Mouse (Mus musculus): ENCODE results near the gene Ccdc91. TPM values are rescaled to one million over a fixed set of nuclear protein-coding genes. Genes with fewer than 3 reads are reported as not detected.

The Ccdc91 gene
- polyA plus RNA-seq, 1 experiment from 2014 or later, result 31.4 TPM

- Histone ChIP-seq H3K4me1 (no peaks in the 10 kb centered on the region), H3K27ac (no peak overlapping the region), H3K9me3 (replicated peaks) (no peaks in the 10 kb centered on the region), H3K9ac (no peak overlapping the region), H3K4me2 (no peak overlapping the region), H3K4me3 (no peak overlapping the region), H3K27me3 (no peaks in the 10 kb centered on the region), H3K36me3 (ENCODE audit: poor library complexity, severe bottlenecking) (peaks cover 7% of the 10 kb centered on the region)
- WGBS, result 90% methylated on average over 2 of the region's 2 CpGs
- ATAC-seq, result no peak
These were observed 34.9 kb downstream of the Ccdc91 start for GRCm38 (mm10) chr6:147510516-147510915.

GRCm38 (mm10) chr6:147517909-147518308 is 42.3 kb downstream of the Ccdc91 start:
- H3K4me2 ChIP-seq, result no peak overlapping the region
- H3K4me1 ChIP-seq, result no peaks in the 10 kb centered on the region
- H3K4me3 ChIP-seq, result no peak overlapping the region
- no peaks in the 10 kb centered on the region for H3K27me3 ChIP-seq
- no peak for ATAC-seq
- peaks cover 7% of the 10 kb centered on the region for H3K36me3 ChIP-seq (ENCODE audit: poor library complexity, severe bottlenecking)
- no peak overlapping the region for H3K27ac ChIP-seq
- H3K9me3 ChIP-seq (replicated peaks), result no peaks in the 10 kb centered on the region
- WGBS, result 69% methylated on average over 8 of the region's 8 CpGs
- H3K9ac ChIP-seq, result no peak overlapping the region

GRCm38 (mm10) chr6:147525236-147525635 is 49.6 kb downstream of the Ccdc91 start:
- no peak for ATAC-seq
- H3K4me2 ChIP-seq, result no peak overlapping the region

GRCm38 (mm10) chr6:147534971-147535370 is 59.3 kb downstream of the Ccdc91 start:
- no peak overlapping the region for H3K4me3 ChIP-seq
- ATAC-seq, result no peak

More at GRCm38 (mm10) chr6:147525236-147525635, 49.6 kb downstream of the Ccdc91 start:
- no peak overlapping the region for H3K4me3 ChIP-seq
- H3K9ac ChIP-seq, result no peak overlapping the region
- no peak overlapping the region for H3K27ac ChIP-seq
- no peaks in the 10 kb centered on the region for H3K4me1 ChIP-seq
- no peaks in the 10 kb centered on the region for H3K36me3 ChIP-seq (ENCODE audit: poor library complexity, severe bottlenecking)
- H3K9me3 ChIP-seq (replicated peaks), result no peaks in the 10 kb centered on the region
- H3K27me3 ChIP-seq, result no peaks in the 10 kb centered on the region

GRCm38 (mm10) chr6:147538236-147538635 is 62.6 kb downstream of the Ccdc91 start:
- no peak overlapping the region for H3K4me2 ChIP-seq
- no peaks in the 10 kb centered on the region for H3K4me1 ChIP-seq
- 0 out of 2 replicates have a peak, but pooled peaks cover 10% of the 10 kb centered on the region for H3K36me3 ChIP-seq (ENCODE audit: poor library complexity, severe bottlenecking)
- no peak overlapping the region for H3K9ac ChIP-seq
- H3K9me3 ChIP-seq (replicated peaks), result no peaks in the 10 kb centered on the region
- H3K4me3 ChIP-seq, result no peak overlapping the region
- H3K27me3 ChIP-seq, result no peaks in the 10 kb centered on the region
- H3K27ac ChIP-seq, result no peak overlapping the region
- ATAC-seq, result no peak
- WGBS, result 95% methylated on average over 5 of the region's 5 CpGs

More at GRCm38 (mm10) chr6:147534971-147535370, 59.3 kb downstream of the Ccdc91 start:
- WGBS, result 96% methylated on average over 5 of the region's 5 CpGs
- Histone ChIP-seq H3K36me3 (ENCODE audit: poor library complexity, severe bottlenecking) (0 out of 2 replicates have a peak, but pooled peaks cover 10% of the 10 kb centered on the region), H3K4me2 (no peak overlapping the region), H3K27ac (no peak overlapping the region), H3K9ac (no peak overlapping the region), H3K9me3 (replicated peaks) (no peaks in the 10 kb centered on the region), H3K4me1 (no peaks in the 10 kb centered on the region), H3K27me3 (no peaks in the 10 kb centered on the region)

GRCm38 (mm10) chr6:147539056-147539600 is 63.5 kb downstream of the Ccdc91 start:
- Histone ChIP-seq H3K4me3 (no peak overlapping the region), H3K4me2 (no peak overlapping the region), H3K36me3 (ENCODE audit: poor library complexity, severe bottlenecking) (0 out of 2 replicates have a peak, but pooled peaks cover 10% of the 10 kb centered on the region), H3K9me3 (replicated peaks) (no peaks in the 10 kb centered on the region), H3K27ac (no peak overlapping the region), H3K4me1 (no peaks in the 10 kb centered on the region), H3K27me3 (no peaks in the 10 kb centered on the region), H3K9ac (no peak overlapping the region)
- ATAC-seq, result no peak
- 91% methylated on average over 7 of the region's 7 CpGs for WGBS

GRCm38 (mm10) chr6:147540942-147541341 is 65.3 kb downstream of the Ccdc91 start:
- H3K9ac ChIP-seq, result no peak overlapping the region
- H3K27ac ChIP-seq, result no peak overlapping the region
- 94% methylated on average over 6 of the region's 6 CpGs for WGBS
- H3K4me3 ChIP-seq, result no peak overlapping the region
- no peak overlapping the region for H3K4me2 ChIP-seq
- no peaks in the 10 kb centered on the region for H3K4me1 ChIP-seq
- H3K9me3 ChIP-seq (replicated peaks), result peaks cover 4% of the 10 kb centered on the region; the same call in 1 of the 2 replicates
- ATAC-seq, result no peak
- no peaks in the 10 kb centered on the region for H3K36me3 ChIP-seq (ENCODE audit: poor library complexity, severe bottlenecking)
- no peaks in the 10 kb centered on the region for H3K27me3 ChIP-seq

GRCm38 (mm10) chr6:147555591-147555990 is 80.0 kb downstream of the Ccdc91 start:
- no peaks in the 10 kb centered on the region for H3K9me3 ChIP-seq (replicated peaks)
- no peaks in the 10 kb centered on the region for H3K4me1 ChIP-seq
- no peaks in the 10 kb centered on the region for H3K36me3 ChIP-seq (ENCODE audit: poor library complexity, severe bottlenecking)
- H3K27ac ChIP-seq, result no peak overlapping the region
- no peak for ATAC-seq
- no peak overlapping the region for H3K4me2 ChIP-seq
- 83% methylated on average over 6 of the region's 6 CpGs for WGBS
- H3K9ac ChIP-seq, result no peak overlapping the region
- no peaks in the 10 kb centered on the region for H3K27me3 ChIP-seq
- H3K4me3 ChIP-seq, result no peak overlapping the region

- Histone ChIP-seq H3K9ac (no peak overlapping the region), H3K9me3 (replicated peaks) (no peaks in the 10 kb centered on the region), H3K27me3 (no peaks in the 10 kb centered on the region), H3K4me1 (no peaks in the 10 kb centered on the region), H3K4me3 (no peak overlapping the region), H3K4me2 (no peak overlapping the region), H3K36me3 (ENCODE audit: poor library complexity, severe bottlenecking) (no peaks in the 10 kb centered on the region), H3K27ac (no peak overlapping the region)
- 81% methylated on average over 3 of the region's 3 CpGs for WGBS
- no peak for ATAC-seq
These were observed 83.7 kb downstream of the Ccdc91 start for GRCm38 (mm10) chr6:147559316-147559715.

GRCm38 (mm10) chr6:147560436-147560835 is 84.8 kb downstream of the Ccdc91 start:
- no peak for ATAC-seq
- H3K4me2 ChIP-seq, result no peak overlapping the region
- H3K36me3 ChIP-seq (ENCODE audit: poor library complexity, severe bottlenecking), result no peaks in the 10 kb centered on the region
- no peak overlapping the region for H3K4me3 ChIP-seq
- no peak overlapping the region for H3K27ac ChIP-seq
- no peak overlapping the region for H3K9ac ChIP-seq
- no peaks in the 10 kb centered on the region for H3K27me3 ChIP-seq
- H3K9me3 ChIP-seq (replicated peaks), result no peaks in the 10 kb centered on the region
- H3K4me1 ChIP-seq, result no peaks in the 10 kb centered on the region

- Histone ChIP-seq H3K9ac (no peak overlapping the region), H3K9me3 (replicated peaks) (no peaks in the 10 kb centered on the region), H3K4me2 (no peak overlapping the region), H3K27ac (no peak overlapping the region), H3K36me3 (ENCODE audit: poor library complexity, severe bottlenecking) (no peaks in the 10 kb centered on the region), H3K4me1 (0 out of 2 replicates have a peak, but pooled peaks cover 4% of the 10 kb centered on the region), H3K4me3 (no peak overlapping the region), H3K27me3 (no peaks in the 10 kb centered on the region)
- WGBS, result 94% methylated on average over 5 of the region's 5 CpGs
- ATAC-seq, result no peak
These were observed 93.6 kb downstream of the Ccdc91 start for GRCm38 (mm10) chr6:147569246-147569645.

- Histone ChIP-seq H3K27me3 (no peaks in the 10 kb centered on the region), H3K9ac (no peak overlapping the region), H3K9me3 (replicated peaks) (no peaks in the 10 kb centered on the region), H3K4me1 (0 out of 2 replicates have a peak, but pooled peaks cover 4% of the 10 kb centered on the region), H3K27ac (no peak overlapping the region), H3K36me3 (ENCODE audit: poor library complexity, severe bottlenecking) (no peaks in the 10 kb centered on the region), H3K4me2 (no peak overlapping the region), H3K4me3 (no peak overlapping the region)
- no peak for ATAC-seq
- WGBS, result 82% methylated on average over 4 of the region's 4 CpGs
These were observed 97.5 kb downstream of the Ccdc91 start for GRCm38 (mm10) chr6:147573137-147573536.

Measured in forebrain, embryonic 13.5 days (tissue).